Mouse (Mus musculus) kidney, embryonic 14.5 days (tissue): Measurements from ENCODE around the gene Tmem164. TPM values are rescaled to one million over a fixed set of nuclear protein-coding genes. Genes with fewer than 3 reads are reported as not detected.
A peak's percentile ranks its signal among the peaks of the same experiment; 100 is the strongest.

Experiments used
- ATAC-seq: fragments of 200-750 bp; cut with Nextera tagmentation; 2 replicates; pipeline ENCODE4 v1.8.0; 2017; ENCODE audit warnings: moderate number of reproducible peaks, mild to moderate bottlenecking, moderate TSS enrichment, moderate library complexity; ENCODE audit not compliant: low FRiP score, low TSS enrichment
- H3K27ac ChIP-seq: fragments of 300-500 bp; sonication (generic); 2 replicates; pipeline ENCODE4 v1.5.1; 2014; ENCODE audit warnings: low read depth, mild to moderate bottlenecking, low read length, moderate library complexity, mixed read lengths
- H3K27me3 ChIP-seq: fragments of 300-500 bp; sonication (generic); 2 replicates; pipeline ENCODE4 v1.6.1; 2014; ENCODE audit warnings: mild to moderate bottlenecking, low read length; ENCODE audit not compliant: control insufficient read depth, insufficient read depth
- H3K36me3 ChIP-seq: fragments of 300-500 bp; sonication (generic); 2 replicates; pipeline ENCODE4 v1.6.1; 2014; ENCODE audit warnings: low read length, mixed read lengths; ENCODE audit not compliant: control insufficient read depth, insufficient read depth
- H3K4me1 ChIP-seq: fragments of 300-500 bp; sonication (generic); 2 replicates; pipeline ENCODE4 v1.6.1; 2014; ENCODE audit warnings: low read length, mixed read lengths; ENCODE audit not compliant: control insufficient read depth, insufficient read depth
- H3K4me2 ChIP-seq: fragments of 300-500 bp; sonication (generic); replicated peaks from 2 replicates; pipeline ENCODE4 v1.6.1; 2014; ENCODE audit warnings: low read depth, mild to moderate bottlenecking, low read length
- H3K4me3 ChIP-seq: fragments of 300-500 bp; sonication (generic); 2 replicates; pipeline ENCODE4 v1.5.1; 2014; ENCODE audit warnings: mild to moderate bottlenecking, low read length
- H3K9ac ChIP-seq: fragments of 300-500 bp; sonication (generic); 2 replicates; pipeline ENCODE4 v1.6.1; 2014; ENCODE audit warnings: low read depth, mild to moderate bottlenecking, low read length, moderate library complexity
- H3K9me3 ChIP-seq: fragments of 300-500 bp; sonication (generic); 2 replicates; pipeline ENCODE4 v1.6.1; 2016; ENCODE audit warnings: low read length; ENCODE audit not compliant: control insufficient read depth
- WGBS: fragments of 180-500 bp; shearing (Covaris S2); extraction: QIAGEN DNeasy Blood & Tissue Kit; methylation state at CpG from one replicate; pipeline ENCODE4 v1.1.7; 2014; 5-methylcytosine and 5-hydroxymethylcytosine counted together
- polyA plus RNA-seq: library from polyadenylated mRNA; unstranded; fragments of >200 nt; fragmentation: Nextera tagmentation; extraction: Ambion mirVana; gene quantifications from 2 replicates; pipeline ENCODE4 v1.2.1, GENCODE M21; 2014

Tmem164 gene
- polyA plus RNA-seq, 1 experiment from 2014 or later = 34.5 TPM

GRCm38 (mm10) chrX:142830572-142830971 is 149.4 kb downstream of the Tmem164 start:
- H3K27me3 ChIP-seq = peaks cover 2% of the 10 kb centered on the region; the same call in 1 of the 2 replicates
- H3K4me2 ChIP-seq = no peak overlapping the region
- ATAC-seq = no peak
- no peaks in the 10 kb centered on the region for H3K9me3 ChIP-seq
- H3K9ac ChIP-seq = no peak overlapping the region
- no peak overlapping the region for H3K27ac ChIP-seq
- peaks cover 5% of the 10 kb centered on the region; the same call in 1 of the 2 replicates for H3K4me1 ChIP-seq
- H3K4me3 ChIP-seq = no peak overlapping the region
- 86% methylated on average over 6 of the region's 6 CpGs for WGBS
- H3K36me3 ChIP-seq = no peaks in the 10 kb centered on the region; the same call in 1 of the 2 replicates

DNA sequence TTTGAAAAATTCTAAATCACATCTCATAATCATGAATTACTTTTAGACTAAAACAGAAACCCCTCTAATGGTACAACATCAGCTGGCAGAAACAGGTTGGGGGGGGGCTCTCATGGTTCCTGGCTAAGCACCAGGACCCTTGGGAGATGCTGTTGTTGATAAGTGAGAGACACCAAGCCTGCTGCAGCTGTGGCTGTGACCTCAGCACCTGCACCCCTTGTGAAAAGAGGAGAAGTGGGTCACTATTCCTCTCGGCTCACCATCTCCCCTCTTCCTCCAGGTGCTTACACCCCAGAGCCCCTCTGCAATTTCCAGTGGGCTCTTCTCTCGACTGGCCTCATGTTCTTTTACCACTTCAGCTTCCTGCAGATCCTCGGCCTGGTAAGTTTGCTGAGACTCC is 151.0 kb downstream of the Tmem164 start:
- ATAC-seq = no peak
- H3K9me3 ChIP-seq = no peaks in the 10 kb centered on the region
- no peak overlapping the region for H3K4me3 ChIP-seq
- no peaks in the 10 kb centered on the region; the same call in 1 of the 2 replicates for H3K36me3 ChIP-seq
- no peak overlapping the region for H3K9ac ChIP-seq
- H3K4me2 ChIP-seq = no peak overlapping the region
- 0 out of 2 replicates have a peak, but pooled peaks cover 2% of the 10 kb centered on the region for H3K27me3 ChIP-seq
- WGBS = 45% methylated on average over 3 of the region's 3 CpGs
- 0 out of 2 replicates have a peak, but pooled peaks cover 5% of the 10 kb centered on the region for H3K4me1 ChIP-seq
- no peak overlapping the region for H3K27ac ChIP-seq

GRCm38 (mm10) chrX:142833164-142833796 is 152.1 kb downstream of the Tmem164 start:
- 72% methylated on average over 13 of the region's 13 CpGs for WGBS
- Histone ChIP-seq H3K9ac (no peak overlapping the region), H3K4me3 (no peak overlapping the region), H3K27me3 (0 out of 2 replicates have a peak, but pooled peaks cover 2% of the 10 kb centered on the region), H3K4me1 (0 out of 2 replicates have a peak, but pooled peaks cover 5% of the 10 kb centered on the region), H3K36me3 (no peaks in the 10 kb centered on the region; the same call in 1 of the 2 replicates), H3K27ac (no peak overlapping the region), H3K4me2 (no peak overlapping the region), H3K9me3 (no peaks in the 10 kb centered on the region)
- 0 out of 2 replicates have a peak, but pooled peaks have one; percentile 37 for ATAC-seq

GRCm38 (mm10) chrX:142834807-142835206 is 153.6 kb downstream of the Tmem164 start:
- Histone ChIP-seq H3K36me3 (no peaks in the 10 kb centered on the region; the same call in 1 of the 2 replicates), H3K27ac (no peak overlapping the region), H3K4me3 (no peak overlapping the region), H3K27me3 (0 out of 2 replicates have a peak, but pooled peaks cover 2% of the 10 kb centered on the region), H3K9ac (no peak overlapping the region), H3K4me2 (no peak overlapping the region), H3K9me3 (no peaks in the 10 kb centered on the region), H3K4me1 (0 out of 2 replicates have a peak, but pooled peaks cover 5% of the 10 kb centered on the region)
- ATAC-seq = 0 out of 2 replicates have a peak, but pooled peaks have one; percentile 21
- 79% methylated on average over 6 of the region's 6 CpGs for WGBS

GRCm38 (mm10) chrX:142836399-142836798 is 155.2 kb downstream of the Tmem164 start:
- H3K9ac ChIP-seq = no peak overlapping the region
- no peaks in the 10 kb centered on the region for H3K9me3 ChIP-seq
- no peak overlapping the region for H3K4me3 ChIP-seq
- H3K4me2 ChIP-seq = no peak overlapping the region
- no peak overlapping the region for H3K27ac ChIP-seq
- no peak for ATAC-seq
- 0 out of 2 replicates have a peak, but pooled peaks cover 5% of the 10 kb centered on the region for H3K4me1 ChIP-seq
- WGBS = 88% methylated on average over 7 of the region's 7 CpGs
- H3K27me3 ChIP-seq = 0 out of 2 replicates have a peak, but pooled peaks cover 2% of the 10 kb centered on the region
- no peaks in the 10 kb centered on the region; the same call in 1 of the 2 replicates for H3K36me3 ChIP-seq

DNA sequence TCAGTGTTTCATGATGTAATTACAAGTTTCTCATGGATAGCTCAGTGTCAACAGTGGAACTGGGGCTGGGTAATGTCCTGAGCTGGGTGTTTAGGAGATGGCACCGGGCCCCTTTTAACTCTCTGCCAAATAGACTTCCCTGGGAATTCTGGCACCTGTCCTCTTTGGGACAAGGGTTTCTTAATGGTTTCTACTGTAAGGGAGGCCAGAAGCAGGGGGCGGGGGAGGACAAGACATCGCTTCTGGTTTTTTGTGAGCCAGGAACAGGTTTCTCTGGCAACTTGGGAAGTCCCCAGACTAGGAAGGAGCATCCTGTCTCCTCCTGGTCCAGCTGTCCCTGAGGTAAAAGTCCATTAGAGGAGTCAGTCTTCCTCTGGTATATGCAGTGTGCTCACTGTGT is 156.1 kb downstream of the Tmem164 start:
- WGBS = 86% methylated on average over 3 of the region's 3 CpGs
- ATAC-seq = no peak

GRCm38 (mm10) chrX:142838841-142839240 is 157.6 kb downstream of the Tmem164 start:
- H3K9ac ChIP-seq = no peak overlapping the region
- H3K27me3 ChIP-seq = 0 out of 2 replicates have a peak, but pooled peaks cover 2% of the 10 kb centered on the region
- no peak overlapping the region for H3K4me3 ChIP-seq
- H3K4me1 ChIP-seq = no peaks in the 10 kb centered on the region
- no peaks in the 10 kb centered on the region; the same call in 1 of the 2 replicates for H3K36me3 ChIP-seq
- no peak overlapping the region for H3K4me2 ChIP-seq
- ATAC-seq = no peak
- 80% methylated on average over 2 of the region's 2 CpGs for WGBS
- no peaks in the 10 kb centered on the region for H3K9me3 ChIP-seq
- H3K27ac ChIP-seq = no peak overlapping the region

More for the DNA sequence above, 156.1 kb downstream of the Tmem164 start:
- Histone ChIP-seq H3K9ac (no peak overlapping the region), H3K36me3 (no peaks in the 10 kb centered on the region; the same call in 1 of the 2 replicates), H3K9me3 (no peaks in the 10 kb centered on the region), H3K27ac (no peak overlapping the region), H3K4me1 (0 out of 2 replicates have a peak, but pooled peaks cover 3% of the 10 kb centered on the region), H3K4me3 (no peak overlapping the region), H3K4me2 (no peak overlapping the region), H3K27me3 (0 out of 2 replicates have a peak, but pooled peaks cover 2% of the 10 kb centered on the region)

- H3K9me3 ChIP-seq = no peaks in the 10 kb centered on the region
- no peak for ATAC-seq
- 0 out of 2 replicates have a peak, but pooled peaks cover 2% of the 10 kb centered on the region for H3K27me3 ChIP-seq
- 84% methylated on average over 7 of the region's 7 CpGs for WGBS
- H3K4me3 ChIP-seq = no peak overlapping the region
- no peak overlapping the region for H3K4me2 ChIP-seq
- no peaks in the 10 kb centered on the region; the same call in 1 of the 2 replicates for H3K36me3 ChIP-seq
- H3K27ac ChIP-seq = no peak overlapping the region
- H3K4me1 ChIP-seq = no peaks in the 10 kb centered on the region
- no peak overlapping the region for H3K9ac ChIP-seq
Measured at GRCm38 (mm10) chrX:142839411-142839810, 158.2 kb downstream of the Tmem164 start.

GRCm38 (mm10) chrX:142841916-142842315 is 160.7 kb downstream of the Tmem164 start:
- Histone ChIP-seq H3K36me3 (no peaks in the 10 kb centered on the region), H3K4me1 (no peaks in the 10 kb centered on the region), H3K9me3 (no peaks in the 10 kb centered on the region), H3K9ac (no peak overlapping the region), H3K4me2 (no peak overlapping the region), H3K4me3 (no peak overlapping the region), H3K27ac (no peak overlapping the region), H3K27me3 (no peaks in the 10 kb centered on the region)
- no peak for ATAC-seq
- WGBS = 81% methylated on average over 4 of the region's 4 CpGs
